Mouse (Mus musculus): ENCODE data around the gene Lasp1. TPM values are rescaled to one million over a fixed set of nuclear protein-coding genes. Genes with fewer than 3 reads are reported as not detected.

The Lasp1 gene
- total RNA-seq, 2 experiments from 2014 or later: 174 to 191 TPM

- no peak for TF ChIP-seq CTCF (IDR thresholded peaks at IDR 0.05)
- intact Hi-C loops (cut with DNase I): no loop called here
- H3K4me3 ChIP-seq: no peak overlapping the region
- no peak for DNase-seq (ENCODE audit: extremely low spot score in 1 of 2, low spot score in 2 of 2)
- no peak overlapping the region for H3K27ac ChIP-seq
Measured at GRCm38 (mm10) chr11:97837641-97838149, 38.9 kb downstream of the Lasp1 start.

GRCm38 (mm10) chr11:97838779-97839440 lies 40.1 kb downstream of the Lasp1 start:
- intact Hi-C loops (cut with DNase I): no loop called here
- no peak for TF ChIP-seq CTCF (IDR thresholded peaks at IDR 0.05)
- Histone ChIP-seq H3K4me3 (no peak overlapping the region), H3K27ac (peak overlapping the region; percentile 53)
- DNase-seq (ENCODE audit: extremely low spot score in 1 of 2, low spot score in 2 of 2): no peak

GRCm38 (mm10) chr11:97839441-97840134 lies 40.8 kb downstream of the Lasp1 start:
- no peak overlapping the region for H3K4me3 ChIP-seq
- H3K27ac ChIP-seq: peak overlapping the region; percentile 91
- intact Hi-C loops (cut with DNase I): loop anchor here (2.0 kb wide), 1 partner anchor 45 kb away; the partner anchor contains the start of gene Fbxo47
- TF ChIP-seq CTCF (IDR thresholded peaks at IDR 0.05): no peak
- DNase-seq (ENCODE audit: extremely low spot score in 1 of 2, low spot score in 2 of 2): no peak

- Histone ChIP-seq H3K27ac (peak overlapping the region; percentile 91), H3K4me3 (peak overlapping the region; percentile 71; the same call in 1 of the 2 replicates)
- no peak for TF ChIP-seq CTCF (IDR thresholded peaks at IDR 0.05)
- DNase-seq (ENCODE audit: extremely low spot score in 1 of 2, low spot score in 2 of 2): no peak
- intact Hi-C loops (cut with DNase I): loop anchor here (2.0 kb wide), 1 partner anchor 45 kb away; the partner anchor contains the start of gene Fbxo47
Measured at GRCm38 (mm10) chr11:97840135-97840490, 41.3 kb downstream of the Lasp1 start.

GRCm38 (mm10) chr11:97840539-97840954 lies 41.7 kb downstream of the Lasp1 start, which contains the start of gene B230217C12Rik:
B230217C12Rik (plus strand) TSS chr11:97840780.
- intact Hi-C loops (cut with DNase I): loop anchor here (2.0 kb wide), 1 partner anchor 44 kb away; the partner anchor contains the start of gene Fbxo47
- peak; percentile 52 for TF ChIP-seq CTCF (IDR thresholded peaks at IDR 0.05)
- H3K27ac ChIP-seq: peak within 1 kb of the TSS; percentile 97
- DNase-seq (ENCODE audit: extremely low spot score in 1 of 2, low spot score in 2 of 2): no peak
- H3K4me3 ChIP-seq: peak within 1 kb of the TSS; percentile 71

GRCm38 (mm10) chr11:97840991-97841661 lies 42.3 kb downstream of the Lasp1 start:
- peak overlapping the region; percentile 97 for H3K27ac ChIP-seq
- peak overlapping the region; percentile 71 for H3K4me3 ChIP-seq
- intact Hi-C loops (cut with DNase I): loop anchor here (1.0 to 2.0 kb wide), 2 partner anchors 40 to 44 kb away; partner anchors contain the start of gene Fbxo47
- no peak for TF ChIP-seq CTCF (IDR thresholded peaks at IDR 0.05)
- peak; percentile 89 for DNase-seq (ENCODE audit: extremely low spot score in 1 of 2, low spot score in 2 of 2)

GRCm38 (mm10) chr11:97842001-97842400 lies 43.2 kb downstream of the Lasp1 start:
- H3K4me3 ChIP-seq: peak overlapping the region; percentile 71
- peak; percentile 36 for TF ChIP-seq CTCF (IDR thresholded peaks at IDR 0.05)
- no peak for DNase-seq (ENCODE audit: extremely low spot score in 1 of 2, low spot score in 2 of 2)
- H3K27ac ChIP-seq: peak overlapping the region; percentile 97
- intact Hi-C loops (cut with DNase I): no loop called here

- no peak overlapping the region for H3K4me3 ChIP-seq
- H3K27ac ChIP-seq: no peak overlapping the region
- no peak for TF ChIP-seq CTCF (IDR thresholded peaks at IDR 0.05)
- DNase-seq (ENCODE audit: extremely low spot score in 1 of 2, low spot score in 2 of 2): no peak
- intact Hi-C loops (cut with DNase I): no loop called here
Measured at GRCm38 (mm10) chr11:97850367-97850766, 51.6 kb downstream of the Lasp1 start.

GRCm38 (mm10) chr11:97851601-97852000 lies 52.8 kb downstream of the Lasp1 start:
- intact Hi-C loops (cut with DNase I): no loop called here
- no peak overlapping the region for H3K4me3 ChIP-seq
- no peak overlapping the region for H3K27ac ChIP-seq
- no peak for DNase-seq (ENCODE audit: extremely low spot score in 1 of 2, low spot score in 2 of 2)
- TF ChIP-seq CTCF (IDR thresholded peaks at IDR 0.05): no peak

- no peak overlapping the region for H3K4me3 ChIP-seq
- intact Hi-C loops (cut with DNase I): no loop called here
- TF ChIP-seq CTCF (IDR thresholded peaks at IDR 0.05): no peak
- no peak for DNase-seq (ENCODE audit: extremely low spot score in 1 of 2, low spot score in 2 of 2)
- H3K27ac ChIP-seq: no peak overlapping the region
Measured at GRCm38 (mm10) chr11:97855473-97855872, 56.7 kb downstream of the Lasp1 start.

- intact Hi-C loops (cut with DNase I): no loop called here
- no peak overlapping the region for H3K27ac ChIP-seq
- no peak overlapping the region for H3K4me3 ChIP-seq
- TF ChIP-seq CTCF (IDR thresholded peaks at IDR 0.05): no peak
- DNase-seq (ENCODE audit: extremely low spot score in 1 of 2, low spot score in 2 of 2): no peak
Measured at GRCm38 (mm10) chr11:97862148-97862547, 63.3 kb downstream of the Lasp1 start.

GRCm38 (mm10) chr11:97865421-97865820 lies 66.6 kb downstream of the Lasp1 start:
- intact Hi-C loops (cut with DNase I): no loop called here
- no peak for DNase-seq (ENCODE audit: extremely low spot score in 1 of 2, low spot score in 2 of 2)

More at GRCm38 (mm10) chr11:97865421-97865820, 66.6 kb downstream of the Lasp1 start:
- no peak overlapping the region for H3K27ac ChIP-seq
- H3K4me3 ChIP-seq: no peak overlapping the region
- no peak for TF ChIP-seq CTCF (IDR thresholded peaks at IDR 0.05)

Measured in left cerebral cortex, adult 2 months (tissue).